Mouse (Mus musculus): Measurements from ENCODE around the gene Copa.

Copa gene

GRCm38 (mm10) chr1:172140825-172141224 is 58.5 kb downstream of the Copa start:
- no peak for DNase-seq (ENCODE audit: low spot score in 2 of 2)

- no peak for DNase-seq (ENCODE audit: low spot score in 2 of 2)
These were observed 59.2 kb downstream of the Copa start for GRCm38 (mm10) chr1:172141529-172141928.

- DNase-seq (ENCODE audit: low spot score in 2 of 2), result peak; percentile 57 to 67
These were observed 61.2 kb downstream of the Copa start for GRCm38 (mm10) chr1:172143570-172143969.

DNA sequence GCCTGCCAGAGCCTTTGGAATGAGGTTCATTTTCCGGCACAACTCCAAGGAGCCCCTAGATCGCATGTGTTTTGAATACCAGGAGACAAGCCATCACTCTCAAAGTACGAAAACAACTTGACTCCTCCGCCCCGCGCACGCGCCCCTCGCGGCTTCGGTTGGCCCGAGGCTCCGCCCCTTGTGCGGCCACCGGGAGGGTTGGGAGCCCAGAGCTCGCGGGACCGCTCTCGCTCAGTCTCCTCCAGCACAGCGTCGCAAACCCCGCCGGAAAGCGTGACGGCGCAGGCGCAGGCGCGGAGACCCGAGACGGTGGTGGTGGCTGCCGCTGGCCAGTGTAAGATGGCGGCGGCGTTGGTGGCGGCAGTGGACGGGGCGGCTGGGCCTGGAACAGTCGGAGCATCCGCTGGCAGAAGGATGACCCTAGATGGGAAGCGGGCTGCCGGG is 65.5 kb downstream of the Copa start, which contains the start of gene Dcaf8:
TSS of gene Dcaf8 (plus strand) at position 250 of the 444 bp plus-strand sequence.
- DNase-seq (ENCODE audit: low spot score in 2 of 2), result peak; percentile 99

DNA sequence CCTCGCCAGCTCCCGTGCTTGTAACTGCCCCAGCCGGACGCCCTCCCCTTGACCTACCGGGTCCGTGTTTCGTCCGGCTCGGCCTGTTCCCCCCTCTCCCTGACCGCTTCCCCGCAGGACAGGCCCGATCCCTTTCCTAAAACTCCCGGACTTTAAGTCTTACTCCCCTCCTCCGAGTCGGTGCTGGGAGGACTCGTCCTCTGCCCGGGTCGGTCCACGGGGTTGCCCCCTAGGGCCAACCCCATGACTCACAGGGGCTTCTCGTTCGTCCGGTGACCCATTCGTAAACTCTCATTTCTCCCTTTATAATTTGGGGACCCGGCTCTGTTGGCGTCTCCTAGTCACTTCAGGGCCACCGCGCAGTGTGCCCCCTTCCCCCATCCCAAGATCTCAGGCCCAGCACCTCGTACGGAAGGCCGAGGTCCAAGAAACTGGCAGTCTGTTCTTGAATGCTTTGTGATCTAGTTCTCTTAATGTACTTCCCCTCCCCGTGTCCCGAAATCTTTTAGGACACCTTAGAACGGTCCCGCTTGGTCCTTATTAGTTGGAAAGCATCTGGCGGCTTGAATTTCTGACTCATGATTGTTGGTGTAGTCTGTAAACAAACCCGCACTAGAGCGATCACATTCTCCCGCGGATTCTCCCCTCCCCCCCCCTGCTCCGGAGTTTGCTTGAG is 66.1 kb downstream of the Copa start:
- peak; percentile 17 to 35 for DNase-seq (ENCODE audit: low spot score in 2 of 2)

DNA sequence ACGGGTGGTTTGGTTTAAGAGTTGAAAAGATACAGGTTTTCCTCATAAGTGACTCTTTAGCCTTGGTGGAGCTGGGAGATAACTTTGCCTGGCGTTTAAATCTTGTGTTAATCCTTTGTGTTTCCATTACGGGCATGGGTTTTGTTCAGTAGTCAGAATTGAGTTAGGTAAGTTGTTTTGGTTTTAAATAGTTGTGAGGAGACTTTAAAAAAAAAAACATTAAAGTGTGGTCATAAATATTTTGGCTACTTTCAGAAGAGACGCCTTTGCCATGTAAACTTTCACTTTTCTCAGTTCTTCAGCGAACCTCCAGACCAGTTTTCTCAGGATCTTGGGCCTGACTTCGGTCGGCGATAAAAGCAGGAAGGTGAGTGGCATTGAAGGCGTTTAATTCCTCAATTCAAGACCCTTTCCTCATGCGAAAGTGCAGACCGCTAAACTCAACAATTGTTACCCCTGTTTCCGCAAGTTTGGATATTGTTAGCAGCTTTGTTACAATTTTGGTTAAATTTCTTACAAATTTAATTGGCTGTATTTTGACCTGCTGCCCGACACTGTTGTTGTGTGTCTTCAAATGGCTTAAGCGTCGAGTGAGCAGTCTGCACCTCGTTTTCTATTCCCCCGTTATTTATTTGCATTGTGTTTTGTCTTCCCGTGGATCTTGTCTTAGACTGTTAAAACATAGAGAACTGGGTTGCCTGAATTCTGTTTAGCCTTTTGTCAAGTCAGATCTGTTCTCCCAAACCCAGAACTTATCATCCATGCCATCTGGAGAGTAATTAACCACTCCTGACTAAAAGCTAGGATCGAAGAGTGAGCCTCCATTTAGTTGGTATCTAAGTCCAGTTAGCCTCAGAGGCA is 66.9 kb downstream of the Copa start:
- DNase-seq (ENCODE audit: low spot score in 2 of 2), result peak in 1 of 2 experiments; percentile 16

GRCm38 (mm10) chr1:172154536-172154935 is 72.2 kb downstream of the Copa start:
- no peak for DNase-seq (ENCODE audit: low spot score in 2 of 2)

DNA sequence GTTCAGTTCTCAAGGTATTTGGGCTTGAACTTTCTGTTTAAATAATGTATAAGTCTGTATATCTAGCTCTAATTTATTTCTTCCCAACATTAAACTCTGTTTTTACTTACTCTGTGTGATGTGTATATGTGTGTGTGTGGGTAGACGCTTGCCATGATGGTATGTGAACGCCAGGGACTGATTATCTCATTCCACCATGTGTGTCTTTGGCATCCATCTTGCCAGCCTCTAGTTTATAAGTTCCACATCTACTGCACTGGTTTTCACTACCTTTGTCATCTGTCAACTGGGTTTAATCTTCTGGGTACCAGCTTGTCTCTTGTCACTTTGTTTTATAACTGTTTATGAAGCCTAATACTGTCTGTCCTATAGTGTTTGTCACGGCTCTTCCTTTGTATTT is 73.2 kb downstream of the Copa start:
- no peak for DNase-seq (ENCODE audit: low spot score in 2 of 2)

- no peak for DNase-seq (ENCODE audit: low spot score in 2 of 2)
These were observed 77.6 kb downstream of the Copa start for GRCm38 (mm10) chr1:172159970-172160369.

GRCm38 (mm10) chr1:172160508-172160907 is 78.2 kb downstream of the Copa start:
- no peak for DNase-seq (ENCODE audit: low spot score in 2 of 2)

DNA sequence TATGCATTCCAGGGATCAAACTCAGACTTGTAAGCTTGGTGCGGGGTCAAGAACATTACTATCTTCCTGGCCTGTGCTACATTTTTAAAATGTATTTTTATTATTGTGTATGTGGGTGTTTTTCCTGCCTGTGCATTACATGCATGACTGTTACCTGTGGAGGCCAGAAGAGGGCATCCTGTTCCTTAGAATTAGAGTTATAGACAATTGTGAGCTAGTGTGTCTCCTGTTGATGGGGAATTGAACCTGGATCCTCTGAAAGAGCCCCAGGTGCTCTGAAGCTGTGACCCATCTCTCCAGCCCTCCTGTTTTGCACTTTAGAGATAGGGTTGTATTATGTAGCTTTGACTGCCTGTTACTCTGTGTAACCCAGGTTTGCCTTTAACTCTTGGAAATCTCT is 79.7 kb downstream of the Copa start:
- peak; percentile 20 to 45 for DNase-seq (ENCODE audit: low spot score in 2 of 2)

GRCm38 (mm10) chr1:172162959-172163358 is 80.6 kb downstream of the Copa start:
- no peak for DNase-seq (ENCODE audit: low spot score in 2 of 2)

DNA sequence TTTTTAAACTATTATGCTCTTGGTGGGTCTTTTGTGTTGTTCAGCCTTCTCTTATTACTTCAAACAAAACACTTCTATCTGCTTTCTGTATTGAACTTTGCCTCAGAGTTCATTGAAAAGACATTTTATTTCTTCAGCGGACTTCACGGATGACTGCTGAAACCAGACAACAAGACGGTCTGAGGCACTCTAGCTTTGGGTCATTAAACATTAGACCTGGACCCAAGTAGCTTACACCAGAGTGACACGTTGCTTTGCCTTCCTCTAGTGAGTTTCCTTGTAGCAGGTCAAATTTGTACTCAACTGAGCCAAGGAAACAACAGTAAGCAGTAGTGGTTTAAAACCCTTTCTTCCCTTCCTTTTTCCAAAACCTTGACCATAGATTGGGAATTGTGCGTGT is 85.6 kb downstream of the Copa start:
- no peak for DNase-seq (ENCODE audit: low spot score in 2 of 2)

DNA sequence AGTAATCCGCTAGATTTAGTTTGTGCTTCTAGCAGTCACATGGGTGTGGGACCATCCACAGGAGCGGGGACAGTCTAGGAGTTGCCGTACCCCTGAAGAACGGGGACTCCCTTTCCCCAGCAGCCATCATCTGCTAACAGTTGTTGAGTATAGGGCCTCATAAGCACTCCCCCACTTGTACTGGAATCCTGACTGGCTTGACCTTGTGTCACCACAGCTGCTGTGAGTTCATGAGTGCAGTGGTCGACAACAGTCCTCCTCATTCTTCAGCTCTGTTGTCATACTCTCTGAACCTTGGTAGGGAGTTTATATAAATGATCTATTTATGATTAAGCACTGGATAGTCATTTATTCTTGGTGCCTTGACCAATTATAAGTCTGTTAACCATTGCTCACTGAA is 87.5 kb downstream of the Copa start:
- DNase-seq (ENCODE audit: low spot score in 2 of 2), result no peak
